Mouse (Mus musculus): ENCODE data around the gene Actr2.
"Not testable (repeated sequence)": the region's sequence is repeated elsewhere in the genome, so short reads cannot be mapped to it uniquely, and the experiment has no call there.

GRCm38 (mm10) chr11:20030973-20031372 is 81.7 kb downstream of the Actr2 start:
- not testable (repeated sequence) for TF ChIP-seq CEBPB (IDR thresholded peaks at IDR 0.05; ENCODE audit: insufficient read depth, poor library complexity, severe bottlenecking); POLR2AphosphoS2 (IDR thresholded peaks at IDR 0.05; ENCODE audit: insufficient read length, low read depth); USF1 (IDR thresholded peaks at IDR 0.05; ENCODE audit: low read depth)

All from myocyte (in vitro differentiated cells).